Mouse (Mus musculus): Measurements from ENCODE around the gene Pptc7. TPM values are rescaled to one million over a fixed set of nuclear protein-coding genes. Genes with fewer than 3 reads are reported as not detected.
"Not testable (repeated sequence)": the region's sequence is repeated elsewhere in the genome, so short reads cannot be mapped to it uniquely, and the experiment has no call there.

Pptc7 gene
- total RNA-seq, 2 experiments from 2014 or later = 2.9 to 4.0 TPM

DNA sequence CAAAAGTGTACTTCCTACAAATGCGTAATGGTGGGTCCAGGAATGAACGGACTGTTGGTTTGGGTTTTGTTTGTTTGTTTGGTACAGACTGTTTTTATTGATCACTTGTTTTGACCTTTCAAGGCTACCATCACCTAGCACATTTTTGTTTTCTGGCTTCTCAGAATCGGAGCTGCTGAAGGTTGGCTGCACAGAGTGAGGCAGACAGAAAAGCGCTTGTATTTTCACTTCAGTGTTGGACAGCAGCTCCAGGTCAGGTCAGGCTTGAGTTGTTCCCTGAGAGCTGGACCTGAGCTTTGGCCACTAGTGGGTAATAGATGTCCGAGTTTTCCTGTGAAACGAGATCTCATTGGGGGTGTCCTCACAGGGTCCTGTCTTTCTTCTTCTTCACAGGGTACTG, 9.0 kb downstream of the Pptc7 start:
- ATAC-seq (replicated peaks; ENCODE audit: low FRiP score, poor library complexity, severe bottlenecking) = no peak

DNA sequence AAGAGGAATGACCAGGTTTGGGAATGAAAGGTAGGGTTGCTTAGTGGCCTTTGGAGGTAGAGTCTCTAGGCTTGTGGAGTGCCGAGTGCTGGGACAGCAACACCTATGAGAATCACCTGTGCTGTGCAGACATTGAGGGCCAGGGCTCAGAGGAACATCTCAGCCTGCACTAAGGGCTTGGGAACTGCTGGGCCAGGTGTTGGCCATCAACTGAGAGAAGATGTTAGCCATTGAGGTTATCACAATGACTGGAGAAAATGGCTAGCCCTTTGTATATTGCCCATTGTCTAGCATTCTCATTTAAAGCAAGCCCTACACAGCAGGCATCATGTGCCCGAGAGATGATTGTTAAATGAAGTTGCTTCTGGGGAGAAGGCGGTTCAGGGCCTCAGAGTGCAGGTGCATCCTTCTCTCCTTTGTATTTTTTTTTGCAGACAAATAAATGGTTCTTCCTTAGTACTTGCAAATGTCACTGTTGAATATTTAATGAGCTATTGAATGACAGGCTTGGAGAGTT, 10.1 kb downstream of the Pptc7 start:
- no peak for ATAC-seq (replicated peaks; ENCODE audit: low FRiP score, poor library complexity, severe bottlenecking)

DNA sequence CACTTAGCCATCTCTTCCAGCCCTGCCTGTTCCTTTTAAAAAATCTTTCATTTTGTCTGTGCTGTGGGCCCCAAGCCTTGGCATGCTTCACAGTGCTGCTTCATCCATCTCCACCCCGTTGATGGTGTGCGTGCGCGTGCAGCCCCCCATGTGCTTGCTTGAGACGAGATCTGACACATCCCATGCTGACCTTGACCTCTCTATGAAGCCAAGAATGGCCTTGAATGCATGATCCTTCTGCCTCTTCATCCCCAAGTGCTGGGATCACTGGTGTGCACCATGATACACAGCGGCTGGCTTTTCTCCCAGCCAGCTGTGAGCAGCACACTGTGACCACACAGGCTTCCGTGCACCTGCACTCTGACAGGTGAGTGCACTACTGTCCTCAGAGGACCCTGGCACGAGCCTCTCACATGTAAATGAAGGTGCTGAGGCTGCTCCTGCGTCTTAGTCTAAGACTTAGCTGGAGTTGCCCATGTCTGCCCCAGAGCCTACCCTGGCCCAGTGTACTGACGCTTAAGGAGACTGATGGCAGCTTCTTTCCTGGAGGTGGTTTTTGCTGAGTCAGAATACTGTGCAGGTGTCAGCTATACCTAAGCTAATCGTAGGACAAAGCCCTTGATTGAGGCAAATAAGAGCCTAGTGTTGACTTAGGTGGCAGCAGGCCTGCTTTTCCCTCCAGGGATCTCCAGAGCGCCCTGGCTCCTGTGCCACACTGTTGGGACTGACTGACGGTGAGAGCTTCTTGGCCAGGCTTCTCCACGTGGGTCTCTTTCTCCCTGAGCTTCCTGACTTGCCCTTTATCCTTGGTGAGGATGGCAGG, 11.2 kb downstream of the Pptc7 start:
- ATAC-seq (replicated peaks; ENCODE audit: low FRiP score, poor library complexity, severe bottlenecking) = no peak

DNA sequence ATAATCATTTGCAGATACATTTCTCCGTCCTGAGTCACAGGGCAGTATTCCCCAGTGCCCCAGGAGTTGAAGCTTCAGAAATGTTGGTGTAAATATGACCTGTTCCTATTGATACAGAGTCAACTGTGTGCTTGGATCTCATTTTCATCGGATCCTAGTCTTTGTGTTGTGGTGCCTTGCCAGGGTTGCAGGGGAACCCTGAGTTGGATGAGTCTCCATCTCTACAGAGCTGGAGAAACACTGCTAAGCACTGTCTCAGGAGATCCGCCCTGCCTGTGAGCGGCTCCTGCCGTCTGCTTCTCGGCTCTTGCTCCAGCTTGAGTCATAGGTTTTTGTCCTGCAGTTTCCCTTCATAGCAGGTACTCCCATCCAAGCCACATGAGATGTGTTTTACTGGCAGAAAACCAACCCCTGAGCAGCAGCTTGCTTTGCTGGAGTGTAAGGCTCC, 15.9 kb downstream of the Pptc7 start:
- no peak for ATAC-seq (replicated peaks; ENCODE audit: low FRiP score, poor library complexity, severe bottlenecking)

DNA sequence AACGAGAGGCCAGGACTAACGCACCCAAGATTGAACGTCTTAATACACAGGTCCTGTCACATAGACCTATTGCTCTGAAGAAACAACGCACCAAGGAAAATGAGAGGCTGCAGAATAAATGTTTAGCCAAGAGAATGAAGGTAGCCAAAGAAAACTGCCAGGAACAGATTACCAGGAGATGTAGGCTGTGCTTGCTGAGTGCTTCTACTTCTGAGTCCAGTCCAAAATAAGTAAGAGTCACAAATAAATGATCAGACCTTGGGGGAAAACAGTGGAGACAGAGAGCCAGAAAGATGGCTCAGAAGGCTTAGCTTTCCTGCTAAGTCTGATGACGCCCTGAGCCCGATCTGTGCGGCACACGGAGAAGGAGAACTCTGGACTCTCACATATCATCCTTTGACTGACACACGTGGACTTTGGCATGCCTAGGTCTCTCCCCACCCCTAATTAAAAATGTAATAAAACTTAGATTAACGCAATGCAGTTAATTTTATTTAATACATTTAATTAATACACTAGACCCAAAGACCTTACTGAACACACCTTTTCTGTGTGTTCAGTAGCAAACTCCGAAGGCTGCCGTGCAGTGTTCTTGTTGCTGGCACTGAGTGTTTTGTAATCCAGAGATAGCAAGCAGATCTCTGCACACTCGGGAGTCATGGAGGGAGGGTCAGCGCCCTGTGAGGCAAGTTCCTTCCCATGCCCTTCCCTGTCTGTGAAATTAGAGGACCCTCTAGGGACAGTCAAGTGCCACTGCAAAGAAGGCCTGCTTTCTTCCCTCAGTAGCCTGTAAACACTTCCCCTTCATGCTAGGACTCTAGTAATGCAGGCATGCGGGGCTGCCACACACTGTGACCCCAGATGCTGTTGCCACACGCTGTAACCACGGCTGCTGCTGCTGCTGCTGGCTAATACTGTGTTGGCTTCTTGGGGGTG, 18.9 kb downstream of the Pptc7 start:
- ATAC-seq (replicated peaks; ENCODE audit: low FRiP score, poor library complexity, severe bottlenecking) = no peak

DNA sequence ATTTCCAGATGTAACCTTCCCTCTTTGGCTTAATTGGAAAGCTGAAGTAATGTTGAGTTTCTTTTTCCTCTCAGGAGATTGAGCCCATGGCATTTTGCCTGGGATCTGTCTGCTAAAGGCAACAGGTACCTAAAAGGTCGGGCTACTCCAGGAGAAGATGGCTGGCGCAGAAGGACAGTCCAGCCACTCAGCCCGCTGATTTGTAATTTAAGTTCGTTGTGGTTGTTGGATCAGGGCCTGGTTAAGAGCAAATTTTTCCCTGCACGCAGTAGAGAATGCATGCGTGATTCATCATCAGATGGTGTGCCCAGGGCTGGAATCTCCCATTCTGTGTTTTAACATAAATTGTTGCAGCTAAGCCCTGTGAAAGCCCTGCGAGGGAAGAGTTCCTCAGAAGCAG, 19.8 kb downstream of the Pptc7 start:
- no peak for ATAC-seq (replicated peaks; ENCODE audit: low FRiP score, poor library complexity, severe bottlenecking)

DNA sequence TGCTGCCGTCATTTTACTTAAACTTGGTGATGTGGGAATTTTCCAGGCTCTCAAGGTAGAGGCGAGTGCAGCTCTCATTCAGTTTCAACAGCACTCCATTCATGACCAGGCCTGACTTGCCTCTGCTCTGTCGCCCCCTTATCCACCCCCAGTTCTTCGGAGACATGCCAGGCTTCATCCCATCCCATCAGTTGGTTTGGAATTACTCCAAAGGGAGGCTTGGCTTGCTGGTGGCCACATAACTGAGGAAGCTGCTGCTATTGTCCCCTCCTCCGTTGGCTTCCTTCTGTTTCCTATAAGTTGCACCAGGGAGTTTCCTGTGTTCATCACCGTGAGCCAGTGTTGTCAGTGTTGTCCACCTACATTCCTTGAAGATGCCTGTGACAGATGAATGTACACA, 20.4 kb downstream of the Pptc7 start:
- ATAC-seq (replicated peaks; ENCODE audit: low FRiP score, poor library complexity, severe bottlenecking) = no peak

DNA sequence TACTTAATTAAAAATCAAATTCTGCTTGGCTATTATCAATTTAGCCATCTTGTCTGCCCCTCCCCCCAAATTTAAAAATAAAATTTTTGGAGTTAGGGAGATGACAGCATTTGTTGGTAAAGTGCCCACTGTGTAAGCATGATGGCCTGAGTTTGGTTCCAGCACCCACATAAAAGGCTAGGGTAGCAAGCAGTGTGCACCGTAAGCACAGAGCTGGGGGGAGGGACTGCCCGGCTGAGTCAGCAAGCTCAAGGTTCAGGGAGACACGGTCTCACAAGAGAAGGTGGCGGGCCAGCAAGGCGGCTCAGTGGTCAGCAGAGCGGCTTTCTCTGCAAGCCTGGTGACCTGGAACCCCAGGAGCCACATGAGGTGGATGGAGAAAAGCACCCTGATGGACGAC, 21.3 kb downstream of the Pptc7 start:
- ATAC-seq (replicated peaks; ENCODE audit: low FRiP score, poor library complexity, severe bottlenecking) = no peak

DNA sequence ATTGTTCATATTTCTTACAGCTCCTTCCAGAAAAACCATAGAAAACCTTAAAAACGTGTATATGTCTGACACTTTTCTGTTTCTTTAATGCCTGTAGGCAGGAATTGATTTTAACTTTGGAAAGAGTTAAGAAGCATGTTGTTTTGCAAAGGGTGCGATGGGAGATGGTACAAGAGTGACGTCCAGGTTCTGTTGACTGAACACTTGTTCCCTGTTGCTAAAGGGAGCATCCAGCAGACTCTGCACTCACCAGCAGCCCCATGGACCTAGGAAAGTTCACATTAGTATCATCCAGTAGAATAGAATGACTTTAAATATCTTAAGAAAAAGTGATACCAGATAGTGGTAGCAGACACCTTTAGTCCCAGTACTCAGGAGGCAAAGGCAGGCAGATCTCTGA, 22.4 kb downstream of the Pptc7 start:
- no peak for ATAC-seq (replicated peaks; ENCODE audit: low FRiP score, poor library complexity, severe bottlenecking)

DNA sequence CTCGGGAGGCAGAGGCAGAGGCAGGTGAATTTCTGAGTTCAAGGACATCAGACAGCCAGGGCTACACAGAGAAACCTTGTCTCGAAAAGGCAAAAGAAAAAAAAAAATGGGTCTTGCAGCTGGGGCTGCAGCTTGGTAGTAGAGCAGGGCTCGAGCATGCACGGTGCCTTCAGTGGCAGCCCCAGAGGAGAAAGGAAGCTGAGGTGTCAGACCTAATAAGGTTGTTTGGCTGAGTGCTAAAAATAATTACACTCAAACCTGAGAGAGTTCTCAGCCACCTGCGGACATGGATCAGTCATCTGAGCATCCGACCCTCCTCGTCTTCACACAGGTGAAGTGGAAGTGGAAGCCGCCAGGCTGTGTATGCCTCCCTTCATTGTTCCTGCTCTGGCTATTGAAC, 26.5 kb downstream of the Pptc7 start:
- ATAC-seq (replicated peaks; ENCODE audit: low FRiP score, poor library complexity, severe bottlenecking) = no peak

DNA sequence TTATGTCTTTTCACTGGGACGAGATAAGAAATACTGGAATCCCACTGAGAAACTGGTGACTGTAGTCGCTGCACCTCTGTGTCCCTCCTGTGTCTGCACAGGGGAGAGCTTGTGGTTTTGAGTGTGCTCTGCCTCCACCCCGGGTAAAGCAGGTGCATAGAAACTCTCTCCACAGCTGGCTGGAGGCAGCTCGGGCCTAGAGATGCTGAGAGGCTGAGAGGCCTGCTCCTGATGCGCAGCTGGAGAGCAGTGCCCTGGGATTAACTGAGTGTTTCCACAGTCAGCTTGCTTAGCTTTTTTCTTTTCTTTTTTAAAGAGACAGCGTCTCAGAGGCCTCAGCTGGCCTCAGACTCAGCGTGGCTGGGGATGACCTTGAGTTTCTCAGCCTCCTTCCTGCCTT, 27.5 kb downstream of the Pptc7 start:
- no peak for ATAC-seq (replicated peaks; ENCODE audit: low FRiP score, poor library complexity, severe bottlenecking)

DNA sequence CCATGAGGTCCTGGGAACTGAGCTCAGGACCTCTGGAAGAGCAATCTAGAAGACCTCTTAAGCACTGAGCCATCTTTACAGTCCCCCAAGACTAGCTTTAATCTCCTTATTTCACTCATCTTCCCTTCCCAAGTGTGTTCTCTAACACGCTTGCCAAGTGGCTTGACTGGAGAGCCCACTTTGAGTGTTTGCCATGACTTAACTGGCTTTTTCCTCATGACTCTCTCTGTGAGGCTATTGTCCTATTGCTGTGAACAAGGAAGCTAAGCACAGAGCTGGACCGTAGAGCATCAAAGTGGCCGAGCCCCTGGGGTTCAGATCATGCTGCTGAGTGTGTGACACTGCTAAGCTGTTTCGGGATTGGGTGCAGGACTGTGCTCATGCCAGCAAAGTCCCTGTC, 28.2 kb downstream of the Pptc7 start:
- no peak for ATAC-seq (replicated peaks; ENCODE audit: low FRiP score, poor library complexity, severe bottlenecking)

DNA sequence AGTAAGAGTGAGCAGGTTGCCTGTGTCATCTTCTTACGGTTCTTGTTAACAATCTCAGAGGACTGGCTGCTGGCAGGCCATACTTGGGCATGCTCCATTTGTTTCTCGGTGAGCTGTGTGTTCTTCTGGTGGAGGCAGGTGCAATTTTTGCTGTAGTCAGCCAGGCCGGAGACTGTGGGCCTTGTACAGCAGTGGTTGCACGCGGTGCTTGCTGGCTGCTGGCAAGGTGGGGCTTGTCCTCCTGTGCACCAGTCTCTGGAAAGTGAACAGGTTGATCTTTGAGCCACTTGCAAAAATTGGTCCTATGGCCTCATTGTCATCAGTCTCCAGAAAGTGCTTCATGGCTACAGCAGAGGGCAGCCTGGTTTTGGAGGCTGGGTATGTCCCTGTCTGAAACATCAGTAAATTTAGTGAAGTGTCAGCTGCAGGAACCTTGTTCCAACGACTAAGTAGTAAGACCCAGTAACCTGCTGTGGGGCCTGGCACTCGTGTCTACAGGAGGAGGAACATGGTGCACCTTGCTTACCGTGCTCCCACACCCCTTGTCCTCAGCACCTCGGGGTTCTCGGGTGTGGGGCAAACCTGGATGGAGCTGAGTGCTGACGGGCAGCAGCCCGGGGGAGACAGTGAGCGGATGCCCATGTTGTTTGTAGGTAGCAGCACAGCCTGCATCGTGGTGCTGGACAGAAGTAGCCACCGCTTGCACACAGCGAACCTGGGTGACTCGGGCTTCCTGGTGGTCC, 28.9 kb downstream of the Pptc7 start:
- no peak for ATAC-seq (replicated peaks; ENCODE audit: low FRiP score, poor library complexity, severe bottlenecking)

DNA sequence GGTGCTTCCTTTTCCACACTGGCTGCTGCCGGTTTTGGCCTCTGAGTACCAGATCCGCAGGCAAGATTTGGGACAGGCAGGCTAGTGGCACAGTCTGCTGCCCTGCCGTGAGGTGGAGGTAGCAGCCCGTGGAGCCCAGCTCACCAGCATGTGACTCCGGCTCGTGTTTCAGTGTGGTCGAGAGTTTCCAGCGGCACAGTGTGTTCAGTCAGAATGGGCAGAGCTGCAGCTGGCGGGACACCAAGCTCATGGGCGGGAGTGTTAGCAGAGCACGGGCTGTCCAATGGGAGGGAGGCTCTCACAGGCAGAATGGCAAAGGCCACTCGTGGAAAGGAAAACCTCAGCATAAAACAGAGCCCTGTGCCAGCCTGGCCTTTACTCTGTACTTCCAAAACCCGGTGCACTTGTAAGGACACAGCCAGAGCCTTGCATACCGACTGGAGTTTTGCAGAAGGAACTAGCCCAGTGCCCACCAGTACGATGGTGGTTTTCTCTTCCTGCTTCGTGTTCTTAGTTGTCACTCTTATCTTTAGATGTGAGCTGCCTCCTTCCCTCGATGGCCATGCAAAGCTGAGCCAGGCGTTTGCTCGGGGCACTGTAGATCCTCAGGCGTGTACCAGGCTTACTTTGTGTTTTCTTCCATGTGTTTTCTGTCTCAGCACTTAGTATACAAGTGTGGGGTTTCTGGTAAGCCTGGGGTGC, 31.0 kb downstream of the Pptc7 start:
- ATAC-seq (replicated peaks; ENCODE audit: low FRiP score, poor library complexity, severe bottlenecking) = peak; percentile 83

DNA sequence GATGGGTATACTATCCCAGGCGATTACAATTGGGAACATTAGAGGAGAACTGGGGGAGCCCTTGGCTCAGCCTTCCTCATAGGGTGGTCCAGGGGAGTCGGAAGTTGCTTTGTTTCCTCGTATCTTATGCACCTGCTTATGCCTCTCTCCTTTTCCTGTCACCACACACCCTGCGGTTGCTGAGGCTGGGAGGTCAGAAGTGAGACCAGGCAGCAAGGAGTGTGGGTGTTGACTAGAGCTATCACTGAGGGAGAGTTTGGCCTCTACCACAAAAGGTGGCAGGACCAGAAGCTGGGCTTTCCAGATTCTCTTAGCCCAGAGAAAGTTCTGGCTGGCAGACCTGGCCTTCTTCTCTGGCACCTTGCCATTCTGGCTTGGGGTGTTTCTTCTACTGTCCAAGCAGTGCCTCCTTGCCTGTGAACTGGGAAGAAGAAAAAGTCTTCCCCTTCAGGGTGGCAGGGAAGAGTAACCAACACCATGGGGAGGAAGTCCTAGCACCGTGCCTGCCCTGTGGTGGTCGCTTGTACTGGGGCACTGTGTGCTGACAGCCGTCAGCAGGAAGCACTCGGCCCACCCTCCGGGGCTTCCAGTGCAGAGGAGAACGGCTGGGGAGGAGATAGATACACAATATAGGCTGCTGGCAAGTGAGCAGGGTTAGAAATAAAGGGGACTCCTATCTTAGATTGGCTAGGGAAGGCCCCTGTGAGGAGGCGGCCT, 33.3 kb downstream of the Pptc7 start:
- ATAC-seq (replicated peaks; ENCODE audit: low FRiP score, poor library complexity, severe bottlenecking) = no peak

DNA sequence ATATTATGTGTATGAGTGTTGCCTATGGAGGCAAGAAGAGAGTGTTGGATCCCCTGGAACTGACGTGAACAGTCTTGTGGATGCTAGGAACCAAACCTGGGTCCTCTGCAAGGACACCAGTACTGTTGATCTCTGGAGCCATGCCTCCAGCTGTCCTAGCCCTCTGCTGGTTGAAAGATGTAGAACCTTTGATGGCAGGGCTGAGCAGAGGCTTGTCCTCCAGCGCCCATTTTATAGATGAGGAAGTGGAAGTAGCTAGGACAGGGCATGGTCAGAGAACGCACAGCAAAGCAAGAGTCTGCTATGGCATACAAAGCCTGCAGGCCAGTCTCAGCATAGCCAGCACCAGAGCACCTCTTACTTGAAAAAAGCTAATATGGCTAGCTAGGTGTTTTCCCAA, 33.9 kb downstream of the Pptc7 start:
- no peak for ATAC-seq (replicated peaks; ENCODE audit: low FRiP score, poor library complexity, severe bottlenecking)

DNA sequence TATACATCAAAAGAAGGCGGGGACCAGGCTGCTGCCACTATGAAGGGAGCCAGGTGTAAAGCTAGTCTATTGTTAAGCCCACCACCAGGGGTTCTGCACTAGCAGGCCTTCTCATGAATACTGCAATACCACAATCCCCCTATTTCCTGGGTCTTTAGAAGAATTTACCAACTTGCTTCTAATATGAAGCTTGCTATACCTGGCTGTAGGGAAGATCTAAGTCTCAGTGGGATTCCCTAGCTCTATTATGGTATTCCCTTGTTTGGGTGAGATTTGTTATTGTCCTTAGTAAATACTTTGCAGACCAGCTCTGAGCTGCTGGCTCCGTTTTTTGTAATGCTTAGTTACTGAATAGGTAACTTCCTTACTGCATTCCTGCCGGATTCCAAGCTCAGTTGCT, 34.8 kb downstream of the Pptc7 start:
- ATAC-seq (replicated peaks; ENCODE audit: low FRiP score, poor library complexity, severe bottlenecking) = not testable (repeated sequence)

DNA sequence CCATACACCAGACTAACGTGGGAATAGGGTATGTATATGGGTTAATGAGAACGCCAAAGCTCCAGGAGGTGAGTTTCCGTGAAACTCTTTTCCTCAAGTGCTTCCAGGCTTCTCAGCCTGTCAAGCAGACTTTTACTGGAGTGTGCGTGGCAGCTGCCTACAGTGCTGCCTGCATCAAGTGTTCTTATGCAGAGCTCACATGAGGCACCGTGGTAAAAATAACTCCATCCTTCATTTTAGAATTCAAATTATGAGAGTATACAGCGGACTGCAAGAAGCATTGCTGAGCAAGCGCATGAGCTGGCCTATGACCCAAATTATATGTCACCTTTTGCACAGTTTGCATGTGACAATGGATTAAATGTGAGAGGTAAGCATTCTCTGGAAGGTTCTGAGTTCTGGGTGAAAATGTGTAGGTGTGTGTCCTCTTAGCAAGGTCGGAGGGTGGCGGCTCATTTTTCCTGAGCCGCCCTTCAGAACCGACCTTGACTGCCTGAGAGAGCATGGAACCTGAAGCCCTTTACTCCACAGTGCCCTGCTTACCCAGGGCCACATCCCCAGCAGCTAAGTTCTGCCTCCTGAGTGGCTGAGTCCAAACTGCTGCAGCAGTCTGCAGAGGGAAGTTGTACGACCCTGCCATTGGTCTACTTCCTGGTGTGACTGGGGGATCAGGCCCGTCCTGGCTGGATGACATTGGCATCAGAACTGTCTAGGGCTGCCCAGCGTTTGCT, 35.5 kb downstream of the Pptc7 start:
- ATAC-seq (replicated peaks; ENCODE audit: low FRiP score, poor library complexity, severe bottlenecking) = no peak
